Mouse (Mus musculus) stomach, postnatal 0 days (tissue): ENCODE results near the gene Gm14085. TPM values are rescaled to one million over a fixed set of nuclear protein-coding genes. Genes with fewer than 3 reads are reported as not detected.
"Not testable (repeated sequence)": the region's sequence is repeated elsewhere in the genome, so short reads cannot be mapped to it uniquely, and the experiment has no call there.

ENCODE experiments used
- ATAC-seq: fragments of 200-750 bp; cut with Nextera tagmentation; 2 replicates; pipeline ENCODE4 v1.8.0; 2017; ENCODE audit not compliant: low FRiP score, low TSS enrichment
- DNase-seq: peaks from one replicate; pipeline ENCODE4 v3.0.0-alpha.2; 2016; ENCODE audit warnings: low spot score
- H3K27ac ChIP-seq: fragments of 300-500 bp; sonication (generic); replicated peaks from 2 replicates; pipeline ENCODE4 v1.5.1; 2014; ENCODE audit warnings: mild to moderate bottlenecking, control low read depth
- H3K27me3 ChIP-seq: fragments of 300-500 bp; sonication (generic); 2 replicates; pipeline ENCODE4 v1.6.1; 2014; ENCODE audit warnings: low read length; ENCODE audit not compliant: control insufficient read depth, insufficient read depth
- H3K36me3 ChIP-seq: fragments of 300-500 bp; sonication (generic); 2 replicates; pipeline ENCODE4 v1.6.1; 2014; ENCODE audit warnings: low read length, mixed read lengths; ENCODE audit not compliant: control insufficient read depth, insufficient read depth
- H3K4me1 ChIP-seq: fragments of 300-500 bp; sonication (generic); replicated peaks from 2 replicates; pipeline ENCODE4 v1.6.1; 2014; ENCODE audit warnings: antibody characterized with exemption; ENCODE audit not compliant: control insufficient read depth, insufficient read depth
- H3K4me2 ChIP-seq: fragments of 300-500 bp; sonication (generic); replicated peaks from 2 replicates; pipeline ENCODE4 v1.6.1; 2014; ENCODE audit warnings: low read depth, mild to moderate bottlenecking, control low read depth, moderate library complexity
- H3K4me3 ChIP-seq: fragments of 300-500 bp; sonication (generic); 2 replicates; pipeline ENCODE4 v1.5.1; 2014; ENCODE audit warnings: low read depth, low read length, control low read depth
- H3K9ac ChIP-seq: fragments of 300-500 bp; sonication (generic); 2 replicates; pipeline ENCODE4 v1.6.1; 2014; ENCODE audit warnings: mild to moderate bottlenecking, low read length, control low read depth, mixed read lengths
- H3K9me3 ChIP-seq: fragments of 300-500 bp; sonication (generic); 2 replicates; pipeline ENCODE4 v1.6.1; 2016; ENCODE audit warnings: low read length; ENCODE audit not compliant: control insufficient read depth
- CTCF ChIP-seq: IDR thresholded peaks from 2 replicates; pipeline ENCODE4 v1.5.1; 2016; ENCODE audit warnings: antibody characterized with exemption, low read depth, mild to moderate bottlenecking, moderate library complexity
- EP300 ChIP-seq: optimal IDR thresholded peaks from 2 replicates; pipeline ENCODE3; 2016; ENCODE audit warnings: antibody characterized with exemption
- WGBS: fragments of 180-500 bp; shearing (Covaris S2); extraction: QIAGEN DNeasy Blood & Tissue Kit; methylation state at CpG from one replicate; pipeline ENCODE4 v1.1.7; 2014; 5-methylcytosine and 5-hydroxymethylcytosine counted together
- polyA plus RNA-seq: library from polyadenylated mRNA; unstranded; fragments of >200 nt; fragmentation: Nextera tagmentation; extraction: Ambion mirVana; gene quantifications from 2 replicates; pipeline ENCODE4 v1.2.1, GENCODE M21; 2015

The Gm14085 gene
- not detected in 2 replicates for polyA plus RNA-seq

- no peak for TF ChIP-seq EP300
- no peak for TF ChIP-seq CTCF
- 92% methylated on average over 1 of the region's 1 CpGs for WGBS
- no peak within 1 kb of the TSS for H3K4me3 ChIP-seq
- no peaks in the 10 kb centered on the region for H3K9me3 ChIP-seq
- H3K36me3 ChIP-seq: no peaks in the 10 kb centered on the region
- H3K27me3 ChIP-seq: no peaks in the 10 kb centered on the region
- no peak within 1 kb of the TSS for H3K27ac ChIP-seq
- H3K4me1 ChIP-seq: no peaks in the 10 kb centered on the region
- H3K4me2 ChIP-seq: no peak within 1 kb of the TSS
- no peak for DNase-seq
- H3K9ac ChIP-seq: no peak within 1 kb of the TSS
- no peak for ATAC-seq
Measured at GRCm38 (mm10) chr2:122484641-122485040, at the start of gene Gm14085. Gene Gm14085, plus strand, starts transcription at chr2:122484941.

- ATAC-seq: 0 out of 2 replicates have a peak, but pooled peaks have one; percentile 38
Measured at GRCm38 (mm10) chr2:122438706-122439482, 45.8 kb upstream of the Gm14085 start.

GRCm38 (mm10) chr2:122440521-122440920 lies 44.2 kb upstream of the Gm14085 start:
- not testable (repeated sequence) for DNase-seq, H3K4me3 ChIP-seq, H3K9me3 ChIP-seq, H3K27ac ChIP-seq, H3K4me1 ChIP-seq, H3K9ac ChIP-seq, H3K27me3 ChIP-seq, H3K4me2 ChIP-seq, H3K36me3 ChIP-seq
- 11% methylated on average over 1 of the region's 3 CpGs for WGBS
- ATAC-seq: 0 out of 2 replicates have a peak, but pooled peaks have one; percentile 35

More at GRCm38 (mm10) chr2:122438706-122439482, 45.8 kb upstream of the Gm14085 start:
- H3K27ac ChIP-seq, H3K4me3 ChIP-seq, H3K27me3 ChIP-seq, DNase-seq, H3K4me2 ChIP-seq, H3K4me1 ChIP-seq, H3K9ac ChIP-seq, H3K9me3 ChIP-seq, H3K36me3 ChIP-seq: not testable (repeated sequence)
- WGBS: 83% methylated on average over 5 of the region's 5 CpGs

- peak; percentile 54; the same call in 1 of the 2 replicates for ATAC-seq
Measured at GRCm38 (mm10) chr2:122441000-122441933, 43.5 kb upstream of the Gm14085 start.

GRCm38 (mm10) chr2:122450351-122450750 lies 34.4 kb upstream of the Gm14085 start:
- 74% methylated on average over 4 of the region's 4 CpGs for WGBS
- no peak for TF ChIP-seq EP300
- no peak for TF ChIP-seq CTCF
- DNase-seq: no peak
- Histone ChIP-seq H3K9ac (no peak overlapping the region), H3K36me3 (no peaks in the 10 kb centered on the region), H3K4me1 (no peaks in the 10 kb centered on the region), H3K4me2 (no peak overlapping the region), H3K4me3 (no peak overlapping the region), H3K9me3 (no peaks in the 10 kb centered on the region), H3K27ac (no peak overlapping the region), H3K27me3 (no peaks in the 10 kb centered on the region)
- no peak for ATAC-seq

More at GRCm38 (mm10) chr2:122441000-122441933, 43.5 kb upstream of the Gm14085 start:
- 55% methylated on average over 7 of the region's 7 CpGs for WGBS
- Histone ChIP-seq H3K4me2 (no peak overlapping the region), H3K4me3 (no peak overlapping the region), H3K9me3 (no peaks in the 10 kb centered on the region), H3K9ac (no peak overlapping the region), H3K27me3 (no peaks in the 10 kb centered on the region), H3K4me1 (no peaks in the 10 kb centered on the region), H3K27ac (no peak overlapping the region), H3K36me3 (no peaks in the 10 kb centered on the region)
- TF ChIP-seq EP300: no peak
- TF ChIP-seq CTCF: no peak
- DNase-seq: peak; percentile 15

- TF ChIP-seq CTCF: no peak
- no peak for TF ChIP-seq EP300
Measured at GRCm38 (mm10) chr2:122452426-122452825, 32.3 kb upstream of the Gm14085 start.

More at GRCm38 (mm10) chr2:122452426-122452825, 32.3 kb upstream of the Gm14085 start:
- H3K36me3 ChIP-seq: no peaks in the 10 kb centered on the region
- no peaks in the 10 kb centered on the region for H3K9me3 ChIP-seq
- H3K27me3 ChIP-seq: no peaks in the 10 kb centered on the region
- DNase-seq: no peak
- ATAC-seq: no peak
- H3K27ac ChIP-seq: no peak overlapping the region
- H3K4me2 ChIP-seq: no peak overlapping the region
- WGBS: 56% methylated on average over 2 of the region's 2 CpGs
- H3K9ac ChIP-seq: no peak overlapping the region
- no peaks in the 10 kb centered on the region for H3K4me1 ChIP-seq
- no peak overlapping the region for H3K4me3 ChIP-seq
